Mouse (Mus musculus): ENCODE measurements around the gene Ces2c. TPM values are rescaled to one million over a fixed set of nuclear protein-coding genes. Genes with fewer than 3 reads are reported as not detected.

The Ces2c gene
- total RNA-seq, 1 experiment = not detected

DNA sequence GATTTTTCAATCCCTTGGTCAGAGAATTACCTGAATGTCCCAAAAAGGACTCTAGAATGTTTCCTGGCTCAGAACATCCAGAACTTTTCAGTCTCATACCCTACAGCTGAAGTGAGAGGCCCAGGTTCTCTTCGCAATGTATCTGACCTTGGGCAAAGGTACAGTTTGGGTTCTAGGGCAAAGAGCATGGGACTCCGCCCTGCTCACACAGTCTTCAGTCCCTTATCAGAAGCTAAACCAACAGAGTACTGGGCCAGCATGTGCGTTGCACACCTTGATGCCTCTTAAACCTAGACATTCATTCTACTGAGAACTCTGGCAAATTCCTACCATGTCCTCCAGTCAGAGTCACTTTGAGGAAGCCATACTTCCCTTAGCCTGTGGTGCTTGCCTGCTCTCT, 37.4 kb upstream of the Ces2c start:
- no peak for DNase-seq (ENCODE audit: low read depth, low spot score)
- H3K9me3 ChIP-seq (ENCODE audit: control insufficient read depth, insufficient read depth, low read depth, low read length) = no peaks in the 10 kb centered on the region
- TF ChIP-seq ZNF384 (IDR thresholded peaks at IDR 0.05; ENCODE audit: low read depth, low read length) (no peak), MAFK (IDR thresholded peaks at IDR 0.05; ENCODE audit: insufficient read depth, low read depth, low read length) (no peak), ZC3H11A (IDR thresholded peaks at IDR 0.05; ENCODE audit: borderline replicate concordance, low read depth, low read length) (no peak), CHD2 (IDR thresholded peaks at IDR 0.05; ENCODE audit: low read depth, low read length) (no peak), HCFC1 (IDR thresholded peaks at IDR 0.05; ENCODE audit: borderline replicate concordance, insufficient read depth, low read length) (no peak)

DNA sequence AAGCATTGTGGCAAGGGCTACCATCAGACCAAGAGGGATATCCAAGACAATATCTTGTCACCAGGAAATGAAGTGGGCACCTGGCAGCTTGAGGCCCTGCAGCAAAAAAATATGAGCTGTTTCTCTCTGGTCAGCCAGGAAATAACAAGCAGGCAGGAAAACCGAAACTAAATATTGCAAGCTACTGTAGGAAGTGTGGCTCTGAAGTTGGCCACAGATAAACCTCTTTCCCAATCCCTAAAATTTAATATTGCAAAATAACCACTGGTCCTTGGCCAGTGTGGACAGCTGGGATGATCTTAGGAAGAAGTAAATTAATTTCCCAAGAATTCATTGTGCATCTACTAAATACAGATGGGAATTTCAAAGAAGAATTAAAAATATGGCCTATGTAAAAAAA, 20.0 kb upstream of the Ces2c start:
- Histone ChIP-seq H3K9ac (ENCODE audit: insufficient read depth, low read depth, low read length, poor library complexity, severe bottlenecking) (no peak overlapping the region), H3K27ac (ENCODE audit: insufficient read depth, low read depth, low read length, poor library complexity, severe bottlenecking) (no peak overlapping the region), H3K4me1 (ENCODE audit: control insufficient read depth in 2 of 2, insufficient read depth in 2 of 2, low read length in 2 of 2, poor library complexity in 1 of 2) (no peaks in the 10 kb centered on the region), H3K9me3 (ENCODE audit: control insufficient read depth, insufficient read depth, low read depth, low read length) (no peaks in the 10 kb centered on the region), H3K36me3 (ENCODE audit: control insufficient read depth, insufficient read depth, low read length, poor library complexity, severe bottlenecking) (no peaks in the 10 kb centered on the region), H3K4me3 (ENCODE audit: insufficient read depth in 1 of 2, low read depth in 1 of 2, low read length in 2 of 2, poor library complexity in 1 of 2, severe bottlenecking in 1 of 2) (no peak overlapping the region)
- no peak for DNase-seq (ENCODE audit: low read depth, low spot score)
- TF ChIP-seq CHD2 (IDR thresholded peaks at IDR 0.05; ENCODE audit: low read depth, low read length) (no peak), ZNF384 (IDR thresholded peaks at IDR 0.05; ENCODE audit: low read depth, low read length) (no peak), ZC3H11A (IDR thresholded peaks at IDR 0.05; ENCODE audit: borderline replicate concordance, low read depth, low read length) (no peak), HCFC1 (IDR thresholded peaks at IDR 0.05; ENCODE audit: borderline replicate concordance, insufficient read depth, low read length) (no peak), MAFK (IDR thresholded peaks at IDR 0.05; ENCODE audit: insufficient read depth, low read depth, low read length) (no peak)
- in situ Hi-C loops (cut with MboI; ENCODE audit: low sequenced_read_pairs in 2 of 2, unreplicated experiment in 2 of 2) = no loop called here

More for the DNA sequence above, 37.4 kb upstream of the Ces2c start:
- Histone ChIP-seq H3K36me3 (ENCODE audit: control insufficient read depth, insufficient read depth, low read length, poor library complexity, severe bottlenecking) (no peaks in the 10 kb centered on the region), H3K4me3 (ENCODE audit: insufficient read depth in 1 of 2, low read depth in 1 of 2, low read length in 2 of 2, poor library complexity in 1 of 2, severe bottlenecking in 1 of 2) (no peak overlapping the region), H3K9ac (ENCODE audit: insufficient read depth, low read depth, low read length, poor library complexity, severe bottlenecking) (no peak overlapping the region), H3K4me1 (ENCODE audit: control insufficient read depth in 2 of 2, insufficient read depth in 2 of 2, low read length in 2 of 2, poor library complexity in 1 of 2) (peaks cover 0 to 2% of the 10 kb centered on the region in 2 experiments; a peak in 1 of 4 replicates), H3K27ac (ENCODE audit: insufficient read depth, low read depth, low read length, poor library complexity, severe bottlenecking) (no peak overlapping the region)
- in situ Hi-C loops (cut with MboI; ENCODE audit: low sequenced_read_pairs in 2 of 2, unreplicated experiment in 2 of 2) = no loop called here

DNA sequence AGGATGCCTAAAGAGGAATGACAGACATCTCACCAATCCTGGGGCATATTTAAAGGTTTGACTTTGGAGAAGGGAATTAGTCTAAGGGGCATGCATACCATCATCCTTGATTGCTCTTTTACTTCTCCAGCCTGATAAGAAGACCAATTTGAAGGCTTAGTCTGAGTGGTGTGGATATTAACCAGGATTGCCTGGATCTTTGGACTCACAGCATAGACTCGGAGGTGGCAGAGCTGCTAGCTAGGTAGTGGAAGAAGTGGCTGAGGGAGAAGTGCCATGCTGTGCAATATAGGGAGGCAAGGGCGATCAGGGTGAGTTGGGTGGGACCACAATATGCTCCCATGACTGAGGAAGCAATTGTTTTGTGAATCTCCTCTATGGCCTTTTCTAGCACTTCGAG, 18.6 kb upstream of the Ces2c start:
- in situ Hi-C loops (cut with MboI; ENCODE audit: low sequenced_read_pairs in 2 of 2, unreplicated experiment in 2 of 2) = no loop called here

DNA sequence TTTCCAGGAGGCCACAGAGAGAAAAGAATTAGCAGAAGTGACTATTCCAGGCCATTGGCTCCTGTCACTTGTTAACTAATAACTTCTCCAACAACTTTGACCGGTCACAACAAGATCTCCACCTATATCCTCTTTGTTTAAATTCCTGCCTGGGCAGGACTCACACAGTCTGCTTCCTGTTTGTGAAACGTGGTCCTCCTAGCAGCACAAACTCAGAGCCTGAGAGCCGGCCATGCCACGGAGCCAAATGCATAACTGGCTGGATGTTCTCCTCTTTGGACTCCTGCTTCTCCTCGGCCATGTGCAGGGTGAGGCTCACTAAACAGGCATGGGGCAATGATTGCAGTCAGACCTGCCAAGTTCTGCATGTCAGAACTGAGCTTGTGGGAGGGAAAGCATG, 15.4 kb upstream of the Ces2c start, which contains the start of gene Ces2b:
Ces2b (plus strand) TSS at position 133 of the 400 bp plus-strand sequence.
- in situ Hi-C loops (cut with MboI; ENCODE audit: low sequenced_read_pairs in 2 of 2, unreplicated experiment in 2 of 2) = no loop called here
- H3K36me3 ChIP-seq (ENCODE audit: control insufficient read depth, insufficient read depth, low read length, poor library complexity, severe bottlenecking) = no peaks in the 10 kb centered on the region
- no peak for DNase-seq (ENCODE audit: low read depth, low spot score)
- H3K9me3 ChIP-seq (ENCODE audit: control insufficient read depth, insufficient read depth, low read depth, low read length) = no peaks in the 10 kb centered on the region
- no peak within 1 kb of the TSS for H3K9ac ChIP-seq (ENCODE audit: insufficient read depth, low read depth, low read length, poor library complexity, severe bottlenecking)
- no peaks in the 10 kb centered on the region for H3K4me1 ChIP-seq (ENCODE audit: control insufficient read depth in 2 of 2, insufficient read depth in 2 of 2, low read length in 2 of 2, poor library complexity in 1 of 2)
- no peak within 1 kb of the TSS for H3K4me3 ChIP-seq (ENCODE audit: insufficient read depth in 1 of 2, low read depth in 1 of 2, low read length in 2 of 2, poor library complexity in 1 of 2, severe bottlenecking in 1 of 2)
- TF ChIP-seq ZNF384 (IDR thresholded peaks at IDR 0.05; ENCODE audit: low read depth, low read length) = no peak
- no peak for TF ChIP-seq ZC3H11A (IDR thresholded peaks at IDR 0.05; ENCODE audit: borderline replicate concordance, low read depth, low read length)
- no peak for TF ChIP-seq MAFK (IDR thresholded peaks at IDR 0.05; ENCODE audit: insufficient read depth, low read depth, low read length)
- no peak for TF ChIP-seq CHD2 (IDR thresholded peaks at IDR 0.05; ENCODE audit: low read depth, low read length)
- TF ChIP-seq HCFC1 (IDR thresholded peaks at IDR 0.05; ENCODE audit: borderline replicate concordance, insufficient read depth, low read length) = no peak
- no peak within 1 kb of the TSS for H3K27ac ChIP-seq (ENCODE audit: insufficient read depth, low read depth, low read length, poor library complexity, severe bottlenecking)

More for the DNA sequence above, 18.6 kb upstream of the Ces2c start:
- Histone ChIP-seq H3K9ac (ENCODE audit: insufficient read depth, low read depth, low read length, poor library complexity, severe bottlenecking) (no peak overlapping the region), H3K4me1 (ENCODE audit: control insufficient read depth in 2 of 2, insufficient read depth in 2 of 2, low read length in 2 of 2, poor library complexity in 1 of 2) (no peaks in the 10 kb centered on the region), H3K4me3 (ENCODE audit: insufficient read depth in 1 of 2, low read depth in 1 of 2, low read length in 2 of 2, poor library complexity in 1 of 2, severe bottlenecking in 1 of 2) (no peak overlapping the region), H3K27ac (ENCODE audit: insufficient read depth, low read depth, low read length, poor library complexity, severe bottlenecking) (no peak overlapping the region), H3K36me3 (ENCODE audit: control insufficient read depth, insufficient read depth, low read length, poor library complexity, severe bottlenecking) (no peaks in the 10 kb centered on the region), H3K9me3 (ENCODE audit: control insufficient read depth, insufficient read depth, low read depth, low read length) (no peaks in the 10 kb centered on the region)
- no peak for TF ChIP-seq HCFC1 (IDR thresholded peaks at IDR 0.05; ENCODE audit: borderline replicate concordance, insufficient read depth, low read length)
- no peak for TF ChIP-seq ZC3H11A (IDR thresholded peaks at IDR 0.05; ENCODE audit: borderline replicate concordance, low read depth, low read length)
- no peak for TF ChIP-seq CHD2 (IDR thresholded peaks at IDR 0.05; ENCODE audit: low read depth, low read length)
- no peak for TF ChIP-seq MAFK (IDR thresholded peaks at IDR 0.05; ENCODE audit: insufficient read depth, low read depth, low read length)
- no peak for TF ChIP-seq ZNF384 (IDR thresholded peaks at IDR 0.05; ENCODE audit: low read depth, low read length)
- DNase-seq (ENCODE audit: low read depth, low spot score) = no peak
